Mouse (Mus musculus) liver, embryonic 14.5 days (tissue): ENCODE measurements around the gene Tada2b. TPM values are rescaled to one million over a fixed set of nuclear protein-coding genes. Genes with fewer than 3 reads are reported as not detected.
A peak's percentile ranks its signal among the peaks of the same experiment; 100 is the strongest.

Experiments used
- ATAC-seq: fragments of 200-750 bp; cut with Nextera tagmentation; 2 replicates; pipeline ENCODE4 v1.8.0; 2017; ENCODE audit warnings: moderate number of reproducible peaks, mild to moderate bottlenecking, moderate library complexity; ENCODE audit not compliant: insufficient read depth
- DNase-seq, 3 experiments: peaks; one replicate each; pipeline ENCODE4 v3.0.0-alpha.2; 2012 to 2013; ENCODE audit warnings: low read depth in 3 of 3, low spot score in 3 of 3
- H3K27ac ChIP-seq: fragments of 300-500 bp; sonication (generic); 2 replicates; pipeline ENCODE4 v1.5.1; 2014; ENCODE audit warnings: moderate library complexity, mild to moderate bottlenecking, control low read depth, inconsistent platforms
- H3K27me3 ChIP-seq: fragments of 300-500 bp; sonication (generic); 2 replicates; pipeline ENCODE4 v1.6.1; 2014; ENCODE audit warnings: mild to moderate bottlenecking, low read length, moderate library complexity; ENCODE audit not compliant: control insufficient read depth, insufficient read depth
- H3K36me3 ChIP-seq: fragments of 300-500 bp; sonication (generic); replicated peaks from 2 replicates; pipeline ENCODE4 v1.6.1; 2014; ENCODE audit warnings: low read depth; ENCODE audit not compliant: control insufficient read depth, insufficient read depth
- H3K4me1 ChIP-seq, 2 experiments: fragments of 200-500 bp in 1 of 2; fragments of 300-500 bp in 1 of 2; sonication (generic) in 1 of 2; replicated peaks; 2 replicates each; pipeline ENCODE4 v1.6.1; 2012 to 2014; ENCODE audit warnings: antibody characterized with exemption in 1 of 2, inconsistent platforms in 1 of 2, low read length in 1 of 2; ENCODE audit not compliant: control insufficient read depth in 2 of 2, insufficient read depth in 2 of 2
- H3K4me2 ChIP-seq: fragments of 300-500 bp; sonication (generic); 2 replicates; pipeline ENCODE4 v1.6.1; 2014; ENCODE audit warnings: low read depth, mild to moderate bottlenecking, control low read depth, moderate library complexity
- H3K4me3 ChIP-seq, 2 experiments: fragments of 200-500 bp in 1 of 2; fragments of 300-500 bp in 1 of 2; sonication (generic) in 1 of 2; 2 replicates each; pipeline ENCODE4 v1.5.1; 2012 to 2014; ENCODE audit warnings: low read depth in 2 of 2, low read length in 2 of 2, mild to moderate bottlenecking in 2 of 2, control low read depth in 1 of 2, inconsistent platforms in 1 of 2, moderate library complexity in 1 of 2; ENCODE audit not compliant: insufficient read depth in 1 of 2
- H3K9ac ChIP-seq: fragments of 300-500 bp; sonication (generic); replicated peaks from 2 replicates; pipeline ENCODE4 v1.6.1; 2014; ENCODE audit warnings: mild to moderate bottlenecking, control low read depth, moderate library complexity
- H3K9me3 ChIP-seq: fragments of 300-500 bp; sonication (generic); 2 replicates; pipeline ENCODE4 v1.6.1; 2016; ENCODE audit warnings: low read length, mixed read lengths; ENCODE audit not compliant: control insufficient read depth
- CTCF ChIP-seq: IDR thresholded peaks from 2 replicates; pipeline ENCODE4 v1.5.1; 2016; ENCODE audit warnings: antibody characterized with exemption, low read depth, control low read depth
- EP300 ChIP-seq: IDR thresholded peaks from 2 replicates; pipeline ENCODE4 v1.6.1; 2016; ENCODE audit warnings: antibody characterized with exemption, low read depth
- WGBS: fragments of 180-500 bp; shearing (Covaris S2); extraction: QIAGEN DNeasy Blood & Tissue Kit; methylation state at CpG from one replicate; pipeline ENCODE4 v1.1.7; 2014; ENCODE audit not compliant: insufficient replicate concordance; 5-methylcytosine and 5-hydroxymethylcytosine counted together
- polyA plus RNA-seq, 2 experiments: library from polyadenylated mRNA; depleted of rRNA in 1 of 2; stranded (reverse) in 1 of 2; unstranded in 1 of 2; fragments of >200 nt; fragmentation: Nextera tagmentation in 1 of 2; extraction: Ambion mirVana in 1 of 2; gene quantifications; 2 replicates each; pipeline versions ENCODE4 v1.2.1 to v1.2.3; 2012 to 2014

The Tada2b gene
- polyA plus RNA-seq (2012; rRNA removed), result 3.7 and 4.6 TPM in 2 replicates
- polyA plus RNA-seq (2014; fragmentation: Nextera tagmentation; extraction: Ambion mirVana), result 1.4 and 2.2 TPM in 2 replicates

GRCm38 (mm10) chr5:36484171-36484990, at the start of gene Tada2b, which contains the start of gene Ccdc96:
TSS of gene Tada2b (minus strand) at chr5:36484285.
TSS of gene Ccdc96 (plus strand) at chr5:36484588.
- no peak for TF ChIP-seq EP300
- TF ChIP-seq CTCF, result peak; percentile 50
- under 1% methylated on average over 95 of the region's 97 CpGs for WGBS

GRCm38 (mm10) chr5:36530129-36530751, 46.2 kb upstream of the Tada2b start:
- H3K4me3 ChIP-seq, result peak overlapping the region; percentile 63 to 68
- H3K9ac ChIP-seq, result peak overlapping the region; percentile 77
- H3K36me3 ChIP-seq, result no peaks in the 10 kb centered on the region
- peaks cover 11 to 30% of the 10 kb centered on the region in 2 experiments for H3K4me1 ChIP-seq
- no peak overlapping the region for H3K27ac ChIP-seq
- 1% methylated on average over 28 of the region's 28 CpGs for WGBS
- peak; percentile 76 to 80 (median 76) for DNase-seq
- ATAC-seq, result peak; percentile 94
- peak overlapping the region; percentile 83 for H3K4me2 ChIP-seq
- no peaks in the 10 kb centered on the region for H3K27me3 ChIP-seq
- H3K9me3 ChIP-seq, result no peaks in the 10 kb centered on the region
- TF ChIP-seq CTCF (0 out of 2 replicates have a peak, but pooled peaks have one; percentile 3), EP300 (no peak)

More at GRCm38 (mm10) chr5:36484171-36484990, at the start of gene Tada2b, which contains the start of gene Ccdc96:
- Histone ChIP-seq H3K27me3 (peaks cover 17% of the 10 kb centered on the region), H3K36me3 (no peaks in the 10 kb centered on the region), H3K9ac (peak within 1 kb of the TSS; percentile 91), H3K9me3 (no peaks in the 10 kb centered on the region), H3K4me1 (peaks cover 14 to 20% of the 10 kb centered on the region in 2 experiments), H3K27ac (peak within 1 kb of the TSS; percentile 38; the same call in 1 of the 2 replicates), H3K4me2 (peak within 1 kb of the TSS; percentile 99), H3K4me3 (peak within 1 kb of the TSS; percentile 82 to 87)
- ATAC-seq (peak; percentile 98), DNase-seq (peak; percentile 97 to 98 (median 97))

- ATAC-seq, result no peak
- peak overlapping the region; percentile 77 for H3K9ac ChIP-seq
- 23% methylated on average over 5 of the region's 5 CpGs for WGBS
- peak overlapping the region; percentile 83 for H3K4me2 ChIP-seq
- peak overlapping the region; percentile 63 to 68 for H3K4me3 ChIP-seq
- no peak overlapping the region for H3K27ac ChIP-seq
- no peaks in the 10 kb centered on the region for H3K9me3 ChIP-seq
- TF ChIP-seq CTCF (no peak), EP300 (no peak)
- H3K36me3 ChIP-seq, result no peaks in the 10 kb centered on the region
- peaks cover 10 to 28% of the 10 kb centered on the region in 2 experiments for H3K4me1 ChIP-seq
- no peaks in the 10 kb centered on the region for H3K27me3 ChIP-seq
- no peak for DNase-seq
Measured at GRCm38 (mm10) chr5:36529698-36530097, 45.6 kb upstream of the Tada2b start.

- Histone ChIP-seq H3K4me1 (peaks cover 4 to 23% of the 10 kb centered on the region in 2 experiments; a peak in 3 of 4 replicates), H3K27me3 (no peaks in the 10 kb centered on the region), H3K9me3 (no peaks in the 10 kb centered on the region), H3K9ac (no peak overlapping the region), H3K4me2 (no peak overlapping the region), H3K36me3 (no peaks in the 10 kb centered on the region; the same call in 1 of the 2 replicates), H3K27ac (no peak overlapping the region), H3K4me3 (no peak overlapping the region)
- ATAC-seq, result no peak
- no peak for DNase-seq
- no peak for TF ChIP-seq EP300
- TF ChIP-seq CTCF, result no peak
- WGBS, result 73% methylated on average over 2 of the region's 2 CpGs
Measured at GRCm38 (mm10) chr5:36526921-36527320, 42.8 kb upstream of the Tada2b start.

GRCm38 (mm10) chr5:36526274-36526673, 42.2 kb upstream of the Tada2b start:
- no peaks in the 10 kb centered on the region for H3K9me3 ChIP-seq
- DNase-seq (no peak), ATAC-seq (no peak)
- no peak overlapping the region for H3K27ac ChIP-seq
- H3K4me1 ChIP-seq, result peaks cover 4 to 23% of the 10 kb centered on the region in 2 experiments; a peak in 3 of 4 replicates
- H3K4me3 ChIP-seq, result no peak overlapping the region
- WGBS, result 64% methylated on average over 5 of the region's 5 CpGs
- no peak overlapping the region for H3K9ac ChIP-seq
- H3K4me2 ChIP-seq, result no peak overlapping the region
- no peaks in the 10 kb centered on the region; the same call in 1 of the 2 replicates for H3K36me3 ChIP-seq
- TF ChIP-seq CTCF (peak; percentile 65), EP300 (no peak)
- no peaks in the 10 kb centered on the region for H3K27me3 ChIP-seq
